Mouse (Mus musculus): ENCODE results near the gene Stag3. TPM values are rescaled to one million over a fixed set of nuclear protein-coding genes. Genes with fewer than 3 reads are reported as not detected.

Stag3 gene
- polyA plus RNA-seq, 2 experiments: 5.6 to 18.8 TPM

DNA sequence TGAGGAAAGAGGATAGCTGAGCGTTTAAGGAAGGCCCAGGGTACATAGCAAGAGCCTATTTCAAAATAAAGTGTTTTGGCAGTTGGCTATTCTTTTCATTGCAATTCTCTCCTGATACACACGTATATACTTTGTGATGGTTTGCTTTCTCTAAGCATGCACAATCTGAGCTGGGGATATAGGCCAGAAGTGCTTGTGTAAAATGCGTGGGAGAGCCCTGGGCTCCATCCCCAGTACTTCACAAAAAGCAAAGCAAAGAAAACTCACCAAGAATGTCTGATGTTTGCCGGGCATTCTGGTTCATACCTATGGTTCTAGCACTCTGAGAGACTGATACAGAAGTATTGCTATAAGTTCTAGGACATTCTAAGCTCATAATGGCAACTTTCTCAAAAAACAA lies 11.1 kb upstream of the Stag3 start:
- no peak for DNase-seq (ENCODE audit: low spot score)

DNA sequence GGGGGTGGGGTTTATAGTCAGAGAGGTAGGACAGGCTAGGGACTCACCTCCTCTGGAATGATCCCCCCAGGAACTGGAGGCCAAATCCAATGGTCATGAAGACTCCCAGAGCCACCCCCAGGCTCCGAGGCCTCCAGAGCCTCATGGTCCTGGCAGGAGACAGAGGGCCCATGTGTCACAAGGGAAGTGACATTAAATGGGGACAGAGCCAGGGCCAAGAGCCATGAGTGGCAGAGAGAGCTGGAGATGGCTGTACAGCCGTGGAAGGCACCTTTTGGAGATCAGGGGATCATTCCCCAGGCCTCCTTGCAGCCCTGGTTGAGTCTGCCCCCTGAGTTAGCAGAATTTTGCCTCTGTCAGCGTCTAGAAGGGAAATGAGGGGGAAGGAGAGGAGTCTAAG lies 8.8 kb upstream of the Stag3 start:
- ATAC-seq (ENCODE audit: low FRiP score, low read depth) (no peak), DNase-seq (ENCODE audit: low spot score) (no peak)
- no peaks in the 10 kb centered on the region for H3K27me3 ChIP-seq (ENCODE audit: control insufficient read depth, insufficient read depth, low read length)
- no peak for TF ChIP-seq POLR2A (IDR thresholded peaks at IDR 0.05; ENCODE audit: borderline replicate concordance, extremely low read depth, insufficient read depth, insufficient read length)
- H3K36me3 ChIP-seq (ENCODE audit: control insufficient read depth, insufficient read depth, low read length): peaks cover 13% of the 10 kb centered on the region; the same call in 1 of the 2 replicates
- no peak overlapping the region for H3K4me2 ChIP-seq (replicated peaks; ENCODE audit: low read depth, low read length, severe bottlenecking)
- WGBS: 68% methylated on average over 3 of the region's 3 CpGs
- no peak overlapping the region for H3K9ac ChIP-seq (ENCODE audit: low read depth, low read length, severe bottlenecking)
- peaks cover 21% of the 10 kb centered on the region for H3K4me1 ChIP-seq (ENCODE audit: control insufficient read depth, insufficient read depth, low read length)
- H3K27ac ChIP-seq (replicated peaks; ENCODE audit: low read depth, low read length): no peak overlapping the region
- no peak overlapping the region for H3K4me3 ChIP-seq (replicated peaks; ENCODE audit: low read length)
- H3K9me3 ChIP-seq (ENCODE audit: control insufficient read depth, low read length): no peaks in the 10 kb centered on the region

More for the DNA sequence above, 11.1 kb upstream of the Stag3 start:
- H3K4me3 ChIP-seq (replicated peaks; ENCODE audit: low read length): no peak overlapping the region
- peaks cover 3% of the 10 kb centered on the region; the same call in 1 of the 2 replicates for H3K36me3 ChIP-seq (ENCODE audit: control insufficient read depth, insufficient read depth, low read length)
- no peak overlapping the region for H3K4me2 ChIP-seq (replicated peaks; ENCODE audit: low read depth, low read length, severe bottlenecking)
- H3K9ac ChIP-seq (ENCODE audit: low read depth, low read length, severe bottlenecking): no peak overlapping the region
- no peaks in the 10 kb centered on the region for H3K27me3 ChIP-seq (ENCODE audit: control insufficient read depth, insufficient read depth, low read length)
- no peak for TF ChIP-seq POLR2A (IDR thresholded peaks at IDR 0.05; ENCODE audit: borderline replicate concordance, extremely low read depth, insufficient read depth, insufficient read length)
- WGBS: 80% methylated on average over 4 of the region's 4 CpGs
- no peak for ATAC-seq (ENCODE audit: low FRiP score, low read depth)
- no peak overlapping the region for H3K27ac ChIP-seq (replicated peaks; ENCODE audit: low read depth, low read length)
- no peaks in the 10 kb centered on the region for H3K9me3 ChIP-seq (ENCODE audit: control insufficient read depth, low read length)
- H3K4me1 ChIP-seq (ENCODE audit: control insufficient read depth, insufficient read depth, low read length): peaks cover 18% of the 10 kb centered on the region

DNA sequence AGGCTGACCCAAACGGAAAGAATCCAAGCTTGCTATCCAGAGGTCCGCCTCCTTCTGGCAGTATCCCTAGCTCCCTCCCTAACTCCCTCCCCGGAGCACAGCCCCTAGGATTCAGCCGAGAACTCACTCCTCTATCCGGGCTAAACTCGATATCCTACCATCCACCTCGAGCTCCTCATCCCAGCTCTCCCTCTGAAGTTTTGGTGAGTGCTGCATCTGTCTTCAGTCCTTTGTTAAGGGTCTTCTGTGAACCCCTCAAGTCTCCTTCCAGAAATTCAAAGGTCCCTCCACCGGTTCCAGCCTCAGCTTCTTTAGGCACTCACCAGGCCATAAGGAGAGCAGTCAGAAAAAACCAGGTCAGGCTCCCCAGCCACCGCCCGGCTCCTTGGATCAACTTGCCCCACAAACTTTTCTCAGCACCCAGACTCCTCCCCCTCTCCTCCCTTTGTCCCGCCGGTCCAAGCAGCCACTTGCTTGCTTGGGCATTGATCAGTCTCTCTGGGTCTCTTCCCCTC lies 7.6 kb upstream of the Stag3 start, which contains the start of gene Gal3st4:
Gal3st4 (minus strand) TSS at position 432 of the 515 bp plus-strand sequence.
- no peak for TF ChIP-seq POLR2A (IDR thresholded peaks at IDR 0.05; ENCODE audit: borderline replicate concordance, extremely low read depth, insufficient read depth, insufficient read length)

DNA sequence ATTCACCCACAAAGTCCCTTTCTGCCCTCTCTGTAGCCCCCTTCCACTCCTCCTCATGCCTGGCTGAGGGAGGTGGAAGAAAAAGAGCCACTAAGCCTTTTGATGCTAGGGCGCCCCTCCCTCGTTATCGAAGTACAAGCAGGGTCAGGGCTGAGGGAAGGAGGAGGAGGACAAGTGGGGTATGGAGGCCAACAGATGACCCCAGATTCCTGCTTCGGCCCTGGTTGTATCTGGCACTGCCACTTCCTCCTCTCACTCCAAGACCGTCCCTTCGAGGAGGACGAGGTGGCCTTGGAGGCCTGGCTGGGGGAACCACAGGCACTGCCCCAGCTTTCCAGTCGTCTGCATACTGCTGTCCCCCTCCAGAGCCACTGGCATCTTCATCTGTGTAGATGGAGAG lies 5.9 kb upstream of the Stag3 start:
- H3K9me3 ChIP-seq (ENCODE audit: control insufficient read depth, low read length): no peaks in the 10 kb centered on the region
- no peak for ATAC-seq (ENCODE audit: low FRiP score, low read depth)
- no peak overlapping the region for H3K4me2 ChIP-seq (replicated peaks; ENCODE audit: low read depth, low read length, severe bottlenecking)
- no peak for DNase-seq (ENCODE audit: low spot score)
- WGBS: 80% methylated on average over 8 of the region's 8 CpGs
- H3K9ac ChIP-seq (ENCODE audit: low read depth, low read length, severe bottlenecking): no peak overlapping the region
- H3K4me3 ChIP-seq (replicated peaks; ENCODE audit: low read length): no peak overlapping the region
- H3K4me1 ChIP-seq (ENCODE audit: control insufficient read depth, insufficient read depth, low read length): peaks cover 32% of the 10 kb centered on the region
- H3K27ac ChIP-seq (replicated peaks; ENCODE audit: low read depth, low read length): no peak overlapping the region
- no peak for TF ChIP-seq POLR2A (IDR thresholded peaks at IDR 0.05; ENCODE audit: borderline replicate concordance, extremely low read depth, insufficient read depth, insufficient read length)
- H3K36me3 ChIP-seq (ENCODE audit: control insufficient read depth, insufficient read depth, low read length): peaks cover 34% of the 10 kb centered on the region
- no peaks in the 10 kb centered on the region for H3K27me3 ChIP-seq (ENCODE audit: control insufficient read depth, insufficient read depth, low read length)

More for the DNA sequence above, 7.6 kb upstream of the Stag3 start, which contains the start of gene Gal3st4:
- Histone ChIP-seq H3K4me2 (replicated peaks; ENCODE audit: low read depth, low read length, severe bottlenecking) (peak within 1 kb of the TSS; percentile 41), H3K4me3 (replicated peaks; ENCODE audit: low read length) (peak within 1 kb of the TSS; percentile 15), H3K27ac (replicated peaks; ENCODE audit: low read depth, low read length) (peak within 1 kb of the TSS; percentile 52; the same call in 1 of the 2 replicates), H3K4me1 (ENCODE audit: control insufficient read depth, insufficient read depth, low read length) (peaks cover 21% of the 10 kb centered on the region), H3K27me3 (ENCODE audit: control insufficient read depth, insufficient read depth, low read length) (no peaks in the 10 kb centered on the region), H3K36me3 (ENCODE audit: control insufficient read depth, insufficient read depth, low read length) (peaks cover 25% of the 10 kb centered on the region), H3K9ac (ENCODE audit: low read depth, low read length, severe bottlenecking) (peak within 1 kb of the TSS; percentile 48), H3K9me3 (ENCODE audit: control insufficient read depth, low read length) (no peaks in the 10 kb centered on the region)
- ATAC-seq (ENCODE audit: low FRiP score, low read depth): peak; percentile 74
- peak; percentile 49 for DNase-seq (ENCODE audit: low spot score)
- 2% methylated on average over 12 of the region's 12 CpGs for WGBS

DNA sequence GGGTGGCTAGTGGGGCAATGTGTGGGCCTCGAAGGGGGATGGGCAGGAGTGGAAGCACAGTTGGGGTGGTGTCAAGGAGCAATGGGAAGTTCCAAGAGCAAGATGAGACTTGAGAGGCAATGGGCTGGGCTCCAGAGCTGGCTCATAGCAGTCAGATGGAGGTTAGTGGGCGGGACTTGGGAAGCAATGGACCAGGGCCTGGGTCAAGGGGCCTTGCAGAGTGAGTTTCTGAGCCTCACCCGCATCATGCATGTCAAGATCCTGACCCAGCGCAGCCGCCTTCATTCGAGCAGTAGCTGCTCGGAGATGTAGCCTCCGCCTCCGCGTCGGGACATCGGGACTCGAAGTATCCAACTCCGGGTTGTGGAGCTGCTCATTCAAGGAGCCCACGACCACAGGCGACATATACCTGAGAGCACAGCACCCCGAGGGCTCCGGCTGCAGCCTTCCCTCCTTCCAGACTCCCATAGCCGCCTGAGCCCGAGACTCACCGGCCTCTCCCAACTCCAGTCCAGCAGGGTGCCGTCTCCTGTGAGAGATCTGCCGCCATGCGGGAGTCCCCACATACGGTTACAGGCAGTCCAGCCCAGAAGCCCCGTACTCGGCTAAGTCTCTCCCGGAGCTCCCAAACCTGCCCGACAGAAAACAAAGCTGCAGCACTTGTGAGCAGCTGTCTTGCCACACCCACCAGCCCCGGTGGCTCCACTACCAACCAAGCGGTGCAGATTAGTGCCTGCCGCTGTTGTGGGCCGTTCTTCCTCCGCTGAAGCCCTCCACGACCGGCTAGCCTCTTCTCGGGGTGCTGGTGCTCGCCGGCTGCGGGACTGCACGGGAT lies 4.6 kb upstream of the Stag3 start:
- TF ChIP-seq POLR2A (IDR thresholded peaks at IDR 0.05; ENCODE audit: borderline replicate concordance, extremely low read depth, insufficient read depth, insufficient read length): no peak
- Histone ChIP-seq H3K36me3 (ENCODE audit: control insufficient read depth, insufficient read depth, low read length) (peaks cover 34% of the 10 kb centered on the region), H3K4me2 (replicated peaks; ENCODE audit: low read depth, low read length, severe bottlenecking) (peak overlapping the region; percentile 37), H3K4me3 (replicated peaks; ENCODE audit: low read length) (peak overlapping the region; percentile 14), H3K27me3 (ENCODE audit: control insufficient read depth, insufficient read depth, low read length) (no peaks in the 10 kb centered on the region), H3K27ac (replicated peaks; ENCODE audit: low read depth, low read length) (no peak overlapping the region), H3K9ac (ENCODE audit: low read depth, low read length, severe bottlenecking) (peak overlapping the region; percentile 40), H3K9me3 (ENCODE audit: control insufficient read depth, low read length) (peaks cover 2% of the 10 kb centered on the region; the same call in 1 of the 2 replicates), H3K4me1 (ENCODE audit: control insufficient read depth, insufficient read depth, low read length) (peaks cover 35% of the 10 kb centered on the region)
- WGBS: 25% methylated on average over 41 of the region's 41 CpGs
- peak; percentile 25 for DNase-seq (ENCODE audit: low spot score)
- no peak for ATAC-seq (ENCODE audit: low FRiP score, low read depth)
